Mouse (Mus musculus) gastrocnemius, postnatal 10 days (tissue): ENCODE measurements around the gene Olfr1012. TPM values are rescaled to one million over a fixed set of nuclear protein-coding genes. Genes with fewer than 3 reads are reported as not detected.
"Not testable (repeated sequence)": the region's sequence is repeated elsewhere in the genome, so short reads cannot be mapped to it uniquely, and the experiment has no call there.

Experiments
- DNase-seq: peaks from one replicate; pipeline ENCODE4 v3.0.0; 2021; ENCODE audit warnings: mixed read lengths
- long read RNA-seq, 2 experiments: library from polyadenylated mRNA; stranded (forward); transcript quantifications; one replicate each; pipeline ENCODE4 v2.0.0; 2021
- total RNA-seq, 2 experiments: library from RNA; stranded (reverse); gene quantifications; 2 replicates each; pipeline ENCODE4 v1.2.3; 2021

The Olfr1012 gene
- total RNA-seq: not detected
- long read RNA-seq, experiment 1: 0 reads
- long read RNA-seq, experiment 2: 0 reads

GRCm38 (mm10) chr2:85762666-85763065 lies at the start of gene Olfr1012:
Gene Olfr1012, minus strand, starts transcription at chr2:85762766.
- no peak for DNase-seq

GRCm38 (mm10) chr2:85804501-85804900 lies 41.9 kb upstream of the Olfr1012 start:
- DNase-seq: no peak

GRCm38 (mm10) chr2:85802444-85802843 lies 39.9 kb upstream of the Olfr1012 start, which contains the start of gene Olfr1016:
Gene Olfr1016, minus strand, starts transcription at chr2:85802544.
- no peak for DNase-seq

DNA sequence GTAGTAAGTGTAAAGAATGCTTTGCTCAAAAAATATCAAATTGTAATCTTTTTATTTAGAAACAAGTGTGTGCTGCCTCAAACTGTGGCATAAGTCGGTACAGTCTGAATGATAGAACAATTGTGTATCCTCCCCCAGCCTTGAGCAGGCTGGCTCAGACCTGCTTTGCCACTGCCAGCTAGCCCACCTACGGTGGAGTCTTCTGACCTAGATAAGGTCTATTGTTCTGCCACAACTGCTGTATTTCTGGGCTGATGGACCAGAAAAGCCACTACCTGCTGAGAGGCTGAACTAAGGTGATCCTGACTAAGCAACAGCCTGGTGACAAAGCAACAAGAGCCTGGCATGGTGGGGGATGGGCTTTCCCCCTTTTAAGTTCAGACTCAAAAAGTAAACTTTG lies 29.8 kb upstream of the Olfr1012 start:
- no peak for DNase-seq

DNA sequence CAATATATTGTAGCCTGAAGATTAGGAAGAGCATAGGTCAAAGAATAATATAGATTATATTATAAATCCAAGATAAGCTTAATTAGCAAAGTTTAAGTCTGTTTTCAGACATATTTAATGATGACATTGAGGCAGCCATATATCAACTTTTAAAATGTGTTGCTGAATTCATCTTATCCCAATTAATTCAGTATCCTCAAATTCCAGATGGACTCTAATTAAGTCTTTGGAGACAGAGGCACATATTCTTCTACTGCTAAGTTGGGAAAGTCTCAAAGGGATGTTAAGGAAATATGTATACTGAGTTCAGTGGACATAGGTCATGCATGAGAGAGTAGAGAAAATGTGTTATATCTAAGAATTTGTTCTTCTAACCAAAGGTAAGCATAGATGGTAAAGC lies 19.2 kb upstream of the Olfr1012 start, which contains the start of gene Olfr1015:
Gene Olfr1015, plus strand, starts transcription at position 301 of the 400 bp plus-strand sequence.
- no peak for DNase-seq

GRCm38 (mm10) chr2:85772413-85772812 lies 9.8 kb upstream of the Olfr1012 start, which contains the start of gene Olfr1014:
Gene Olfr1014, plus strand, starts transcription at chr2:85772713.
- no peak for DNase-seq

DNA sequence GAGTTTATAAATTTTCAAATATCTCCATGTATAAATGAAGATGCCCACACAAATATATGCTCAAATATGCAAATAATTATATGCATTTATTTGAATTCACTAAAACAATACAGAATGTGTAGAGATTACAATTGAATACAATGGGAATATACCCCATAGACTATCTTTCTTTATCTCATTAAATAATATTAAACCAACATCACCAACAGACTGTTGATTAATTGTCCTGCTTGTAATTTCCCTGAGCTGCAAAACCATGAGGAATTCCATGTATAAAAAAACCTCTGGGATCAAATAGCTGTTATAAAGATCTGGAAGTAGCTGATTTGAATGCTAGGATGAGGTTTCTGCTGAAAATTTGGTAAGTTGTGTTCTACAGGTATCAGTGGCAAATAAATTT lies 4.2 kb upstream of the Olfr1012 start, which contains the start of gene Olfr1013:
Gene Olfr1013, plus strand, starts transcription at position 301 of the 400 bp plus-strand sequence.
- DNase-seq: no peak

DNA sequence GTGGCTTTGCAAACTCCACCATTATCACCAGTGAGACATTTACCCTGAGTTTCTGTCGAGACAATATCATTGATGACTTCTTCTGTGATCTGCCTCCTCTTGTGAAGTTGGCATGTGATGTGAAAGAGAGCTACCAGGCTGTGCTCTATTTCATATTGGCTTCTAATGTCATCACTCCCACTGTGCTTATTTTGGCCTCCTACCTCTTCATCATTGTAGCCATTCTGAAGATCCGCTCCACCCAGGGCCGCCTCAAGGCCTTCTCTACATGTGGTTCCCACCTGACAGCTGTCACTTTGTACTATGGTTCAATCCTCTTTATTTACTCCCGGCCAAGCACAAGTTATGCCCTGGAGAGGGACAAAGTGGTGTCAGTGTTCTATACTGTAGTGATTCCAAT lies 8.7 kb downstream of the Olfr1012 start:
- DNase-seq: no peak

GRCm38 (mm10) chr2:85725793-85726192 lies 36.8 kb downstream of the Olfr1012 start:
- no peak for DNase-seq

GRCm38 (mm10) chr2:85715119-85715518 lies 47.4 kb downstream of the Olfr1012 start, which contains the start of gene Olfr1009:
Gene Olfr1009, plus strand, starts transcription at chr2:85715419.
- DNase-seq: no peak

DNA sequence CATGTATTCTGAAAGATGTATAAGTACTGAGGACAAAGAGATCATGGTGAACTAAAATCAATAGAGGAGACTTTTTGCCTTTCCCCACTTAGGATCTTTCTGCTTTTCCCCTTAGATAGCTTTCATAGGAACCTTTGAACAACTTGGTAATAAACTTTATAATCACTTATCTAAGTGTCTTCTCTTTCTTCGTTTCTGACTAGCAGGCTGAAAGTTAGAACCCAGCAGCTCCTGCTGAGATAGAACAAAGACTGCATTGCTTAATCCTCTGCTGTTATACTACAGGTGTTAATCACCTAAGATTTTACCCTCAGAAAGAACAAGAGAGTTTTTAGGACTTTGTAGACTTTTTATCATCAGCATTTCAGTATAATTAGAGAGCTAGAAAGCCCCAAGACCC lies 51.4 kb downstream of the Olfr1012 start:
- no peak for DNase-seq

GRCm38 (mm10) chr2:85710680-85711079 lies 51.9 kb downstream of the Olfr1012 start:
- DNase-seq: not testable (repeated sequence)

Other genes starting within 250 kb of the Olfr1012 start
- not detected for gene 4833423E24Rik, start 243.7 kb downstream of the Olfr1012 start, total RNA-seq
- not detected for gene Olfr996, start 183.6 kb downstream of the Olfr1012 start, total RNA-seq
- not detected for gene Olfr998, start 173.8 kb downstream of the Olfr1012 start, total RNA-seq
- gene Olfr1000, start 150.9 kb downstream of the Olfr1012 start, total RNA-seq: not detected
- gene Olfr1002, start 112.1 kb downstream of the Olfr1012 start, total RNA-seq: not detected
- not detected for gene Olfr154, start 98.3 kb downstream of the Olfr1012 start, total RNA-seq
- not detected for gene Olfr1006, start 84.0 kb downstream of the Olfr1012 start, total RNA-seq
- gene Olfr1008, start 73.3 kb downstream of the Olfr1012 start, total RNA-seq: not detected
- not detected for gene Olfr1009, start 47.3 kb downstream of the Olfr1012 start, total RNA-seq
- gene Olfr1013, start 4.3 kb upstream of the Olfr1012 start, total RNA-seq: not detected
- not detected for gene Olfr1014, start 9.9 kb upstream of the Olfr1012 start, total RNA-seq
- gene Olfr1015, start 19.3 kb upstream of the Olfr1012 start, total RNA-seq: not detected
- gene Olfr1016, start 39.8 kb upstream of the Olfr1012 start, total RNA-seq: not detected
- gene Olfr1018, start 55.7 kb upstream of the Olfr1012 start, total RNA-seq: not detected
- gene Olfr1019, start 82.7 kb upstream of the Olfr1012 start, total RNA-seq: not detected
- gene Olfr1020, start 84.3 kb upstream of the Olfr1012 start, total RNA-seq: not detected
- not detected for gene Olfr1022, start 105.8 kb upstream of the Olfr1012 start, total RNA-seq
- not detected for gene Olfr1023, start 122.9 kb upstream of the Olfr1012 start, total RNA-seq
- not detected for gene Olfr1024, start 142.3 kb upstream of the Olfr1012 start, total RNA-seq
- gene Olfr1025-ps1, start 152.4 kb upstream of the Olfr1012 start, total RNA-seq: not detected
- not detected for gene Olfr1026, start 158.8 kb upstream of the Olfr1012 start, total RNA-seq
- gene Olfr1028, start 187.7 kb upstream of the Olfr1012 start, total RNA-seq: not detected
- not detected for gene Olfr1029, start 211.1 kb upstream of the Olfr1012 start, total RNA-seq
- gene Olfr1030, start 216.5 kb upstream of the Olfr1012 start, total RNA-seq: not detected
- not detected for gene Olfr1031, start 227.5 kb upstream of the Olfr1012 start, total RNA-seq
- not detected for gene Olfr1032, start 242.8 kb upstream of the Olfr1012 start, total RNA-seq